Mouse (Mus musculus): ENCODE results near the gene Hist2h3c2. TPM values are rescaled to one million over a fixed set of nuclear protein-coding genes. Genes with fewer than 3 reads are reported as not detected.
"Not testable (repeated sequence)": the region's sequence is repeated elsewhere in the genome, so short reads cannot be mapped to it uniquely, and the experiment has no call there.

The Hist2h3c2 gene
- polyA plus RNA-seq, 1 experiment = 1,020 TPM

- Histone ChIP-seq H3K36me3 (ENCODE audit: control insufficient read depth, insufficient read depth, low read length) (no peaks in the 10 kb centered on the region), H3K27ac (ENCODE audit: control insufficient read depth, insufficient read depth, low read length) (peak overlapping the region; percentile 97), H3K4me1 (replicated peaks; ENCODE audit: control insufficient read depth, insufficient read depth, low read length) (peaks cover 16% of the 10 kb centered on the region), H3K4me3 (ENCODE audit: control insufficient read depth, insufficient read depth, low read length) (peak overlapping the region; percentile 5; the same call in 1 of the 2 replicates), H3K27me3 (ENCODE audit: control insufficient read depth, insufficient read depth, low read length) (no peaks in the 10 kb centered on the region)
- WGBS = 80% methylated on average over 7 of the region's 7 CpGs
- DNase-seq = no peak
- TF ChIP-seq CTCF (IDR thresholded peaks at IDR 0.05; ENCODE audit: borderline replicate concordance, control insufficient read depth, extremely low read depth, insufficient read depth, low read length, poor library complexity) (no peak), POLR2A (IDR thresholded peaks at IDR 0.05; ENCODE audit: control insufficient read depth, extremely low read depth, insufficient read depth, low read length, poor library complexity) (no peak)
Observed at GRCm38 (mm10) chr3:96243921-96244572, 5.1 kb upstream of the Hist2h3c2 start.

- Histone ChIP-seq H3K27me3 (ENCODE audit: control insufficient read depth, insufficient read depth, low read length) (no peaks in the 10 kb centered on the region), H3K4me3 (ENCODE audit: control insufficient read depth, insufficient read depth, low read length) (no peak overlapping the region), H3K36me3 (ENCODE audit: control insufficient read depth, insufficient read depth, low read length) (no peaks in the 10 kb centered on the region), H3K4me1 (replicated peaks; ENCODE audit: control insufficient read depth, insufficient read depth, low read length) (peaks cover 13% of the 10 kb centered on the region), H3K27ac (ENCODE audit: control insufficient read depth, insufficient read depth, low read length) (peak overlapping the region; percentile 66; the same call in 1 of the 2 replicates)
- TF ChIP-seq CTCF (IDR thresholded peaks at IDR 0.05; ENCODE audit: borderline replicate concordance, control insufficient read depth, extremely low read depth, insufficient read depth, low read length, poor library complexity) (no peak), POLR2A (IDR thresholded peaks at IDR 0.05; ENCODE audit: control insufficient read depth, extremely low read depth, insufficient read depth, low read length, poor library complexity) (no peak)
- WGBS = 91% methylated on average over 9 of the region's 9 CpGs
- no peak for DNase-seq
Observed at GRCm38 (mm10) chr3:96240799-96241197, 1.9 kb upstream of the Hist2h3c2 start.

- not testable (repeated sequence) for H3K36me3 ChIP-seq (ENCODE audit: control insufficient read depth, insufficient read depth, low read length); H3K27me3 ChIP-seq (ENCODE audit: control insufficient read depth, insufficient read depth, low read length)
- 3% methylated on average over 38 of the region's 85 CpGs for WGBS
- Histone ChIP-seq H3K4me3 (ENCODE audit: control insufficient read depth, insufficient read depth, low read length) (peak within 1 kb of the TSS; percentile 68), H3K27ac (ENCODE audit: control insufficient read depth, insufficient read depth, low read length) (peak within 1 kb of the TSS; percentile 91), H3K4me1 (replicated peaks; ENCODE audit: control insufficient read depth, insufficient read depth, low read length) (peaks cover 13% of the 10 kb centered on the region)
- peak; percentile 93 for DNase-seq
- TF ChIP-seq POLR2A (IDR thresholded peaks at IDR 0.05; ENCODE audit: control insufficient read depth, extremely low read depth, insufficient read depth, low read length, poor library complexity) = peak; percentile 53
Observed at GRCm38 (mm10) chr3:96239949-96240798, 1.2 kb upstream of the Hist2h3c2 start, which contains the start of gene Hist2h2aa2. Gene Hist2h2aa2, minus strand, starts transcription at chr3:96240276.

GRCm38 (mm10) chr3:96237904-96238511, 919 bp downstream of the Hist2h3c2 start:
- Histone ChIP-seq H3K36me3 (ENCODE audit: control insufficient read depth, insufficient read depth, low read length) (no peaks in the 10 kb centered on the region), H3K27me3 (ENCODE audit: control insufficient read depth, insufficient read depth, low read length) (no peaks in the 10 kb centered on the region), H3K4me1 (replicated peaks; ENCODE audit: control insufficient read depth, insufficient read depth, low read length) (peaks cover 7% of the 10 kb centered on the region), H3K27ac (ENCODE audit: control insufficient read depth, insufficient read depth, low read length) (peak overlapping the region; percentile 62), H3K4me3 (ENCODE audit: control insufficient read depth, insufficient read depth, low read length) (peak overlapping the region; percentile 45)
- no peak for DNase-seq
- 6% methylated on average over 12 of the region's 12 CpGs for WGBS
- TF ChIP-seq POLR2A (IDR thresholded peaks at IDR 0.05; ENCODE audit: control insufficient read depth, extremely low read depth, insufficient read depth, low read length, poor library complexity) = no peak
- TF ChIP-seq CTCF (IDR thresholded peaks at IDR 0.05; ENCODE audit: borderline replicate concordance, control insufficient read depth, extremely low read depth, insufficient read depth, low read length, poor library complexity) = no peak

GRCm38 (mm10) chr3:96237335-96237903, 1.5 kb downstream of the Hist2h3c2 start:
- no peak for DNase-seq
- 60% methylated on average over 7 of the region's 7 CpGs for WGBS
- Histone ChIP-seq H3K36me3 (ENCODE audit: control insufficient read depth, insufficient read depth, low read length) (no peaks in the 10 kb centered on the region), H3K4me1 (replicated peaks; ENCODE audit: control insufficient read depth, insufficient read depth, low read length) (peaks cover 6% of the 10 kb centered on the region), H3K4me3 (ENCODE audit: control insufficient read depth, insufficient read depth, low read length) (peak overlapping the region; percentile 26), H3K27ac (ENCODE audit: control insufficient read depth, insufficient read depth, low read length) (0 out of 2 replicates have a peak overlapping the region, but pooled peaks have one; percentile 31), H3K27me3 (ENCODE audit: control insufficient read depth, insufficient read depth, low read length) (no peaks in the 10 kb centered on the region)
- TF ChIP-seq POLR2A (IDR thresholded peaks at IDR 0.05; ENCODE audit: control insufficient read depth, extremely low read depth, insufficient read depth, low read length, poor library complexity) = no peak
- no peak for TF ChIP-seq CTCF (IDR thresholded peaks at IDR 0.05; ENCODE audit: borderline replicate concordance, control insufficient read depth, extremely low read depth, insufficient read depth, low read length, poor library complexity)

- no peaks in the 10 kb centered on the region for H3K36me3 ChIP-seq (ENCODE audit: control insufficient read depth, insufficient read depth, low read length)
- no peak for DNase-seq
- TF ChIP-seq CTCF (IDR thresholded peaks at IDR 0.05; ENCODE audit: borderline replicate concordance, control insufficient read depth, extremely low read depth, insufficient read depth, low read length, poor library complexity) (no peak), POLR2A (IDR thresholded peaks at IDR 0.05; ENCODE audit: control insufficient read depth, extremely low read depth, insufficient read depth, low read length, poor library complexity) (no peak)
- H3K4me3 ChIP-seq (ENCODE audit: control insufficient read depth, insufficient read depth, low read length) = no peak overlapping the region
- no peaks in the 10 kb centered on the region for H3K27me3 ChIP-seq (ENCODE audit: control insufficient read depth, insufficient read depth, low read length)
- H3K4me1 ChIP-seq (replicated peaks; ENCODE audit: control insufficient read depth, insufficient read depth, low read length) = peaks cover 3% of the 10 kb centered on the region; the same call in 1 of the 2 replicates
- H3K27ac ChIP-seq (ENCODE audit: control insufficient read depth, insufficient read depth, low read length) = no peak overlapping the region
- 80% methylated on average over 4 of the region's 4 CpGs for whole genome bisulfite sequencing
Observed at GRCm38 (mm10) chr3:96236834-96237334, 2.0 kb downstream of the Hist2h3c2 start.
